Mouse (Mus musculus) megakaryocyte-erythroid progenitor cell, adult 5 weeks (primary cell): ENCODE measurements around the gene Tex21. TPM values are rescaled to one million over a fixed set of nuclear protein-coding genes. Genes with fewer than 3 reads are reported as not detected.

Experiments
- polyA plus RNA-seq: library from polyadenylated mRNA; stranded (reverse); fragments of >175 nt; gene quantifications from 2 replicates; pipeline ENCODE4 v1.2.3, GENCODE M21; 2012

The Tex21 gene
- 0.06 TPM in 1 of 2 replicates, not detected in the other for polyA plus RNA-seq

DNA sequence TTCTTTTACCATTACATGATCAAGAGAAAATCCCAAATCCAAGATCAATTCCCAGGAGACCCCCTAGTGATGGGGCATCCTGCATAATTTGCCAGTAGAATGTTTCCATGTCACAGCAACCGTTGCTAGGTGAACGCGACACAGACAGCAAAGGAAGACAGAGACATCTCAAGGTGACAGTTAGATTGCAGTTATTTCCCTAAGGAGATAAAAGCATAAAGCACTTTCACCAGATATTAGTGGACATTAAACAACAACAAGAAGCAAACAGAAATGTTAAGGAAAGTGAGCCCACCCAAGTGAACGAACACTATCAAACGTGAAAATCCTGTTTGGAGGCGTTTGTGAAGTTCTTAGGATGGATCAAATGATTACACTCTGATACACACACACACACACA, at the start of gene Tex21:
Gene Tex21, minus strand, starts transcription at position 101 of the 400 bp plus-strand sequence.

DNA sequence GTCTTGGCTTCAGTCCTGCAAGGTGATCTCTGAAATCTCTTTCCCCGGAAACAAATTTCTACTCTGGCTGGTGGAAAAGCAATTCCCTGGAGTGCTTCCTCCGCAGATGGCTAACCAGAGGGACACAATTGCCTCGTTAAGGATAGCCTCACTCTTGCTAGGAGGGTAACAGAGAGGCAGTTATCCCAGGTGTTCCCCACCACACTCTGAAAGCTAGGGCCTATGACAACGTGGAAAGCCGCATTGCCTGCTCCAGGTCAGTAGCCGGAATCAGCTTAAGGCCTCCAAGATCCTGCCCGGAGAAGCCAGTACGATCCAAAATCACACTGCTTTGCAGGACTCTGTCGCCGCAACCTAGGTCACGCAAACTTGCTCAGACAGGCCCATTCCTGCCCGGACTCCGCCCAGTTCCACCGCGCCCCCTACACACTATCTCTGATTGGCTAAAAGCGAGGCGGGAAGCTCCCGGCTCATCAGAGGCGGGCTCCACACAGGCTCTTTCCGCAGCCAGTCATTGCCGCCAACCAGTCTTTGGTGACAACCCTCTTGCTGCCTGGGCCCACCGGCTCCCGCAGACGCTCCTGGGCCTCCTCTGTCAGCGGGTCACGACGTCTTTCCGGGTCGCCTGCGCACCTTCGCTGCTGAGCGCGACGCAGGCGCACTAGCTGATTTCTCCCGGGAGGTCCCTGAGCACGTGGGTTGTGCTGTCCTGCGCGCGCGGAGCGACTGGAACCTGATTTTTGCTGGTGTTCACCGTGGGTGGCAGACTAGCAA, 8.4 kb upstream of the Tex21 start, which contains the start of gene Mthfd1:
Gene Mthfd1, plus strand, starts transcription at position 574 of the 774 bp plus-strand sequence.

DNA sequence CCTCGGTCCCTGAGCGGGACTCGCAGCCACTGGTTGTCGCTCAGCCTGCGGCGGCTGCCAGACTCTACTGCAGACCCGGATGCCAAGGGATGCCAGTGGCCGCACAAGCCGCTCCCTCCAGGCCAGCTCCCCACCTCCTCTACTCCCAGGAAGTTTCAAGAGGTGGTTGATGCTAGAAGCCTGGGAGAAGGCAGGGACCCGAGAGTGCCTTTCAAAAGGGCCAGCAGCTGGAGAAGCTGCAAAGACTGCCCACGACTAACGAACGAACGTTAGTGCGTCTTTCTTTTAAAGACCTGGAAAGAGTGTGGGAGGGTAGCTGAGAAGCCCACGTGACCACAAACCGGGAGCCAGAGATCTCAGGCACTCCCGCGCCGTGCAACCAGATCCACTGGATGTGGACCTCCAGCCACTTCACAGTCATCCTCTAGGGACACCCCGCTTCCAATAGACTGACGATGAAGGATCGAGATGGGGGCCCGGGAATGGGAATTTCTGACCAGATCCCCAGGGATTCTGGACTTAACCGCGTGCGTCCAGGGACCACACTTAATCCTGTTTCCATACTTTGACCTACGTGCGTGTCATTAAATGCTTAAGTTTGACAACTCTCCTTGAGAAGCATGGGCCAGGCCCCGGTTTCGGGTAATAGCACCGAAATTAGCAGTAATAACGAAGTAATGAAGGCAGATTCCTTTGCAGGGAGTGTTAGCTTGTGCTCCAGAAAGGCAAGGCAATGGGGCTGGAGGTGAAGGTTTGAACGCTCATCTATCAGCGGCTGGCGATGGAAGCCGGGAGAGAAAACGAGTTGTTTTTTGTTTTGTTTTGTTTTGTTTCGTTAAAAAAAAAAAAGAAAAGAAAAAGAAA, 69.3 kb downstream of the Tex21 start, which contains the start of gene Esr2:
Gene Esr2, minus strand, starts transcription at position 260 of the 864 bp plus-strand sequence.

Other genes with a start within 250 kb of the Tex21 start
- gene Esr2, start 69.5 kb downstream of the Tex21 start, polyA plus RNA-seq, result not detected in 2 replicates
- 69.8 and 93.8 TPM in 2 replicates for gene Mthfd1, start 8.6 kb upstream of the Tex21 start, polyA plus RNA-seq
- 0.12 and 0.31 TPM in 2 replicates for gene Akap5, start 78.1 kb upstream of the Tex21 start, polyA plus RNA-seq
- 11.2 TPM in 2 replicates for gene Zbtb25, start 122.9 kb upstream of the Tex21 start, polyA plus RNA-seq
- 5.5 and 6.2 TPM in 2 replicates for gene Zbtb1, start 123.5 kb upstream of the Tex21 start, polyA plus RNA-seq
- 18.2 and 20.2 TPM in 2 replicates for gene Hspa2, start 157.4 kb upstream of the Tex21 start, polyA plus RNA-seq
- 0.04 TPM in 1 of 2 replicates, not detected in the other for gene Ppp1r36, start 170.8 kb upstream of the Tex21 start, polyA plus RNA-seq